Mouse (Mus musculus) gastrocnemius, adult 2 months (tissue): ENCODE data around the gene Apbb2. TPM values are rescaled to one million over a fixed set of nuclear protein-coding genes. Genes with fewer than 3 reads are reported as not detected.
A peak's percentile ranks its signal among the peaks of the same experiment; 100 is the strongest.

Experiments
- DNase-seq: peaks from one replicate; pipeline ENCODE4 v3.0.0; 2022
- H3K27ac ChIP-seq: fragments of 200-600 bp; 2 replicates; pipeline ENCODE4 v1.8.1; 2022; ENCODE audit warnings: mild to moderate bottlenecking
- H3K4me3 ChIP-seq: fragments of 200-600 bp; 2 replicates; pipeline ENCODE4 v1.8.1; 2022; ENCODE audit warnings: mild to moderate bottlenecking, moderate library complexity
- CTCF ChIP-seq: fragments of 200-600 bp; IDR thresholded peaks from 2 replicates; pipeline ENCODE4 v1.8.1; 2022; ENCODE audit warnings: antibody characterized with exemption, mild to moderate bottlenecking, moderate library complexity
- intact Hi-C: fragments of 180-260 bp; cut with DNase I; formaldehyde crosslinking; loops from one replicate; pipeline ENCODE4 v1.15.1; 2025
- total RNA-seq, 2 experiments: library from RNA; stranded (reverse); gene quantifications; 2 replicates each; pipeline ENCODE4 v1.2.3; 2021

Gene Apbb2
- total RNA-seq, 2 experiments from 2014 or later, result 35.9 to 43.2 TPM

GRCm38 (mm10) chr5:66503557-66504433 lies 114.8 kb downstream of the Apbb2 start:
- DNase-seq, result no peak
- intact Hi-C loops, result no loop called here
- no peak for TF ChIP-seq CTCF
- 0 out of 2 replicates have a peak overlapping the region, but pooled peaks have one; percentile 3 for H3K4me3 ChIP-seq
- peak overlapping the region; percentile 65 for H3K27ac ChIP-seq

DNA sequence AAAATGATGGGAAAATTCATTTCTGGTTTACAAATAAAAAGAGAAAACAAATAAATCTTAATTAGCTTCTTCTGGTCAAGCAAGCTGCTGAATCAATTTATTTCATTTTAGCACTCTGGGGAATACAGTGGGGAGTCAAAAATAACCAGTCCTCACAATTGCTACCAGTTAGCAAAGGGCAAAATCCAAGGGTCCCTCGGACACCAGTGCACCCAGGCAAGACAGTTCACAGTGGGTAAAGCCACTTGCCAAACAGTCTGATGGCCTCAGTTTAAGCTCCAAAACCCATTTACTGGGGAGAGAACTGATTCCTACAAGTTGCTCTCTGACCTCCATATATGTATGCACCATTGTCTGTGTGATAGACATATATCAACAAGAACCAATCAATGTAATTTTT lies 115.6 kb downstream of the Apbb2 start:
- no peak for TF ChIP-seq CTCF
- intact Hi-C loops, result no loop called here
- no peak overlapping the region for H3K4me3 ChIP-seq
- no peak overlapping the region for H3K27ac ChIP-seq
- no peak for DNase-seq

DNA sequence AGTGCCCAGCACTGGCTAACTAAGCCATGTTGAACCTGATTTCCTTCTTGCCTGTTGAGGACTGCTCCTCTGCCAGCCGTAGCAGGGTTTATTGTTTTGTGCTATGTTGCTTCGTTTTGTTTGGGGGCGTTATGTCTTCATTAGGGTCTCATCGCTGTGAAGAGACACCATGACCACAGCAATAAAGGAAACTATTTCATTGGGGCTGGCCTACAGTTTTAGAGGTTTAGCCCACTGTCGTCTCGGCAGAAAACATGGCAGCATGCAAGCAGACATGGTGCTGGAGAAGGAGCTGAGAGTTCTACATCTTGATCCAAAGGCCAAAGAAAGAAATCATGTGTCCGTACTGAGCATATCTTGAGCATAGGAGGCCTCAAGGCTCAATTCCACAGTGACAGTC lies 119.0 kb downstream of the Apbb2 start:
- DNase-seq, result no peak
- H3K4me3 ChIP-seq, result no peak overlapping the region
- no peak overlapping the region for H3K27ac ChIP-seq
- intact Hi-C loops, result no loop called here
- no peak for TF ChIP-seq CTCF

DNA sequence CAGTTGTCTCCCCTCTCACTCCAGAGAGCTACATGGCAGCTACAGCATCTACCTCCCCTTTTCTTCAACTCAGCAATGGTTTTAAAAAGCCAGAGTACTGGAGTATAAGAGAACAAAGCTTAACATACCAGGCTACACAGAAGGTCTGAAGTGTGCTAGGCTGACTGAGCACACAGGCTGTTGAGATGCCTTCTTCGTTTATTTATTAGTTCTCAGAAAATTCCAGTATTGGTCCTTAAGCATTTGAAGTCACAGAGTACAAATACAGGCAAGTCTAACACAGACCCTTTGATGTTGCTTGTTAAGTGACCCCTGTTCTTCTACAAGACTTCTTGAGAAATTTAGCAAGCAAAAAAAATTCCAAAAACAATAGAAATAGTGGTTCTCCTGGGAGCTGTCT lies 120.4 kb downstream of the Apbb2 start:
- no peak for TF ChIP-seq CTCF
- DNase-seq, result no peak
- no peak overlapping the region for H3K4me3 ChIP-seq
- H3K27ac ChIP-seq, result 0 out of 2 replicates have a peak overlapping the region, but pooled peaks have one; percentile 3
- intact Hi-C loops, result no loop called here

- TF ChIP-seq CTCF, result no peak
- H3K27ac ChIP-seq, result 0 out of 2 replicates have a peak overlapping the region, but pooled peaks have one; percentile 3
- no peak for DNase-seq
- intact Hi-C loops, result no loop called here
- no peak overlapping the region; the same call in 1 of the 2 replicates for H3K4me3 ChIP-seq
These were observed 121.0 kb downstream of the Apbb2 start for GRCm38 (mm10) chr5:66497479-66498087.

DNA sequence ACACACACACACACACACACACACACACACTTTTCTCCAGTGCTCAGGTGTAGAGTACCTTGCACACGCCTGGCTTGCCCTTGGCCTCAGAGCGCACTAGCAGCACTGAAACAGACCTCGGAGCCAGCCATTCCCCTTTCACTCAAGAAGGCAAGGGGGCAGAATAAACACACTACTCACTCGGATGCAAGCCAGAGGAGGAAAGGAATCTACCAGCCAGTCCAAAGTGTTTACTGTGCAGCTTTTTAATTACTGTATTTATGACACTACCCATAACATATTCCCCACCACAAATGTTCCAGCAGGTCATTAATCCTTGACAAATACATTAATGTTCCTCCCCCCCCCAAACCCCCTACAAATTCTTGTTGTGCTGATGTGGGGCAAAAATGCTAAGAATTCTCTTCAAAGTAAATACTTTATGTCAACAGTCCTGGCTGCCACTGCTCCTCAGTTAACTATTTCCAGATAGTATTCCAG lies 121.7 kb downstream of the Apbb2 start:
- no peak for TF ChIP-seq CTCF
- DNase-seq, result no peak
- no peak overlapping the region for H3K4me3 ChIP-seq
- intact Hi-C loops, result no loop called here
- H3K27ac ChIP-seq, result no peak overlapping the region

GRCm38 (mm10) chr5:66494651-66495050 lies 123.9 kb downstream of the Apbb2 start:
- DNase-seq, result no peak
- Histone ChIP-seq H3K27ac (no peak overlapping the region), H3K4me3 (no peak overlapping the region)
- TF ChIP-seq CTCF, result no peak
- intact Hi-C loops, result no loop called here

DNA sequence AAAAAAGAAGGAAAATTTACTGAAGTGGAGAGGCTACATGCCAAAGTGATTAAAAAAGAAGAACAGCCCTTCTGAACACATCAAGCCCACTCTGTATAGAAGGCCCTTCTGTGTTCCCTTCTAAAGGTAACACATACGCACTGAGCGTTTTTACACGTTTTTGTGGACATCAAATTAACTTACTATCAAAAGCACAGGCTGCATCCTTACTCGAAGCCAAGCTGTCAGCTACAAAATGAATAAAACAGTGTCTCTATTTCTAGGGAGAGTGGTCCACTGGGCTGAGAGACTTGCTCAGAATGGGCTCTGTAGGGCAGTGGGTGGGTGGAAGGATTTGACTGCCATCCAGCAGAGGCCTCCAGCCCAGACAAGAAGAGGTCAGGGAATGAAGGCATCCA lies 126.0 kb downstream of the Apbb2 start:
- TF ChIP-seq CTCF, result no peak
- DNase-seq, result no peak
- no peak overlapping the region for H3K27ac ChIP-seq
- no peak overlapping the region for H3K4me3 ChIP-seq
- intact Hi-C loops, result no loop called here

- no peak for DNase-seq
- intact Hi-C loops, result no loop called here
- Histone ChIP-seq H3K27ac (no peak overlapping the region), H3K4me3 (no peak overlapping the region)
- TF ChIP-seq CTCF, result no peak
These were observed 126.5 kb downstream of the Apbb2 start for GRCm38 (mm10) chr5:66491907-66492562.

- no peak for TF ChIP-seq CTCF
- H3K4me3 ChIP-seq, result no peak overlapping the region
- intact Hi-C loops, result no loop called here
- H3K27ac ChIP-seq, result no peak overlapping the region
- no peak for DNase-seq
These were observed 132.6 kb downstream of the Apbb2 start for GRCm38 (mm10) chr5:66486028-66486427.

DNA sequence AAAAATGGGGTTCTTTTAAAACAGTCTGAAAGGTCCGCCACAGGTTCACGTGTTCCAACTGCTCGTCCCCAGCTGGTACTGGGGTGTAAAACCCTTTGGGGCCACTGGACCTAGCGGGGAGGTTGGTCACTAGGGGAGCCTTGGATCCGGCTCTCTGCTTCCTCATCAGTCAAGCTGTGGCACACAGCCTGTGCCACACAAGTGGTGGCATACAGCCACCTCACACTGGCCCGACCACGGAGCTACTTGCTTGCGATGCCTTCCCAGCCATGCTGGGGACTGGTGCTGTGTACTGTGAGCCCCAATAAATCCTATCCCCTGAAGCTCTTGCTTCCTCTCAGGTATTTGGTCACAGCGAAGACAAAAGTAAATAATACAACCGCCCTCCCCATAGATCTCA lies 142.3 kb downstream of the Apbb2 start:
- Histone ChIP-seq H3K27ac (no peak overlapping the region), H3K4me3 (no peak overlapping the region)
- no peak for TF ChIP-seq CTCF
- intact Hi-C loops, result no loop called here
- DNase-seq, result no peak

GRCm38 (mm10) chr5:66475824-66476223 lies 142.8 kb downstream of the Apbb2 start:
- intact Hi-C loops, result no loop called here
- H3K27ac ChIP-seq, result no peak overlapping the region
- no peak for DNase-seq

DNA sequence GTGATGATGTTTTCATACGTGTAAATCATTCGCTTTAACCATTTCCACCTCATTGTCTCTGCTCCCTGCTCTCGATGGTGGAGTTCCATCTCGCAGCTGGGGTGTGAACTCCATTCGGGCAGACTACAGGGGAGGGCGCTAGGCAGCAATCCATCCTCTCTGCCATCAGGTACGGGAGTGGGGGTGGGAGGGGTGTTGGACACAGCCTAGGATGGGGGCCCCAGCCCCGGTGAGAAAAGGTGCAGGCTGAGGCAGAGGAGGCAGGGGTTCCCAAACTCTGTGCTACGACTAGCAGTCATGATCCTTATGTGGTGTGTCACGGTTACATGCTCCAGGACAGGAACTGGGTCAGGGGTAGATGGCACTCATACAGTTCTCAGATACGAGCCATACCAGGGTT lies 144.4 kb downstream of the Apbb2 start:
- no peak for TF ChIP-seq CTCF
- no peak for DNase-seq
- Histone ChIP-seq H3K27ac (peak overlapping the region; percentile 43; the same call in 1 of the 2 replicates), H3K4me3 (no peak overlapping the region)
- intact Hi-C loops, result no loop called here

More at GRCm38 (mm10) chr5:66475824-66476223, 142.8 kb downstream of the Apbb2 start:
- H3K4me3 ChIP-seq, result no peak overlapping the region
- no peak for TF ChIP-seq CTCF
